Mouse (Mus musculus) spleen, adult 2 months (tissue): ENCODE results near the gene Cdk17. TPM values are rescaled to one million over a fixed set of nuclear protein-coding genes. Genes with fewer than 3 reads are reported as not detected.

ENCODE experiments used
- DNase-seq, 2 experiments: peaks; one replicate each; pipeline versions ENCODE4 v3.0.0 to v3.0.0-alpha.2; 2012 to 2021; ENCODE audit warnings: low spot score in 2 of 2, low read depth in 1 of 2
- H3K27ac ChIP-seq: fragments of 200-500 bp; 2 replicates; pipeline ENCODE4 v1.5.1; 2012; ENCODE audit warnings: low read length, inconsistent platforms; ENCODE audit not compliant: insufficient read depth
- H3K27me3 ChIP-seq: fragments of 200-500 bp; 2 replicates; pipeline ENCODE4 v1.6.1; 2012; ENCODE audit warnings: mild to moderate bottlenecking, moderate library complexity, low read length, inconsistent platforms; ENCODE audit not compliant: control insufficient read depth, insufficient read depth
- H3K36me3 ChIP-seq: fragments of 200-500 bp; 2 replicates; pipeline ENCODE4 v1.6.1; 2012; ENCODE audit warnings: mild to moderate bottlenecking, low read length, inconsistent platforms; ENCODE audit not compliant: control insufficient read depth, insufficient read depth
- H3K4me1 ChIP-seq: fragments of 200-500 bp; 2 replicates; pipeline ENCODE4 v1.6.1; 2011; ENCODE audit warnings: inconsistent platforms; ENCODE audit not compliant: control insufficient read depth, insufficient read depth, insufficient read length
- H3K4me3 ChIP-seq: fragments of 200-500 bp; 2 replicates; pipeline ENCODE4 v1.5.1; 2011; ENCODE audit warnings: mild to moderate bottlenecking, inconsistent platforms; ENCODE audit not compliant: insufficient read depth, insufficient read length; ENCODE audit errors: extremely low read depth
- CTCF ChIP-seq: fragments of 200-500 bp; IDR thresholded peaks from 2 replicates; pipeline ENCODE4 v1.5.1; 2011; ENCODE audit warnings: mild to moderate bottlenecking, inconsistent platforms; ENCODE audit not compliant: insufficient read depth, insufficient read length, insufficient replicate concordance; ENCODE audit errors: extremely low read depth
- POLR2A ChIP-seq: fragments of 200-500 bp; IDR thresholded peaks from 2 replicates; pipeline ENCODE4 v1.6.1; 2011; ENCODE audit warnings: low read depth, low read length, inconsistent platforms
- WGBS: fragments of 180-500 bp; shearing (Covaris S2); methylation state at CpG from one replicate; pipeline ENCODE4 v1.1.7; 2018; 5-methylcytosine and 5-hydroxymethylcytosine counted together
- polyA plus RNA-seq: library from polyadenylated mRNA; depleted of rRNA; stranded (reverse); fragments of >200 nt; gene quantifications from 2 replicates; pipeline ENCODE4 v1.2.3, GENCODE M21; 2012

Cdk17 gene
- polyA plus RNA-seq, 1 experiment: 27.3 TPM

GRCm38 (mm10) chr10:93288336-93288735 is 127.7 kb downstream of the Cdk17 start:
- Histone ChIP-seq H3K4me3 (no peak overlapping the region), H3K36me3 (peaks cover 9% of the 10 kb centered on the region), H3K27me3 (no peaks in the 10 kb centered on the region), H3K4me1 (no peaks in the 10 kb centered on the region), H3K27ac (no peak overlapping the region)
- DNase-seq: no peak
- TF ChIP-seq CTCF: no peak
- no peak for TF ChIP-seq POLR2A
- 63% methylated on average over 4 of the region's 4 CpGs for WGBS

- H3K36me3 ChIP-seq: peaks cover 5% of the 10 kb centered on the region
- H3K27ac ChIP-seq: no peak overlapping the region
- no peak overlapping the region for H3K4me3 ChIP-seq
- TF ChIP-seq POLR2A: no peak
- no peak for TF ChIP-seq CTCF
- whole genome bisulfite sequencing: 80% methylated on average over 6 of the region's 6 CpGs
- H3K4me1 ChIP-seq: no peaks in the 10 kb centered on the region
- DNase-seq: no peak
- H3K27me3 ChIP-seq: no peaks in the 10 kb centered on the region
Measured at GRCm38 (mm10) chr10:93289404-93289803, 128.7 kb downstream of the Cdk17 start.

- TF ChIP-seq CTCF: peak; percentile 36; the same call in 1 of the 2 replicates
- TF ChIP-seq POLR2A: no peak
- 85% methylated on average over 7 of the region's 7 CpGs for WGBS
- DNase-seq: no peak
Measured at GRCm38 (mm10) chr10:93291352-93291751, 130.7 kb downstream of the Cdk17 start.

GRCm38 (mm10) chr10:93291843-93292242 is 131.2 kb downstream of the Cdk17 start:
- no peaks in the 10 kb centered on the region for H3K36me3 ChIP-seq
- DNase-seq: peak in 1 of 2 experiments; percentile 70
- no peaks in the 10 kb centered on the region for H3K27me3 ChIP-seq
- TF ChIP-seq CTCF (peak; percentile 69; the same call in 1 of the 2 replicates), POLR2A (no peak)
- H3K27ac ChIP-seq: no peak overlapping the region
- no peak overlapping the region for H3K4me3 ChIP-seq
- WGBS: 38% methylated on average over 6 of the region's 6 CpGs
- peaks cover 8% of the 10 kb centered on the region; the same call in 1 of the 2 replicates for H3K4me1 ChIP-seq

More at GRCm38 (mm10) chr10:93291352-93291751, 130.7 kb downstream of the Cdk17 start:
- no peaks in the 10 kb centered on the region for H3K27me3 ChIP-seq
- no peak overlapping the region for H3K27ac ChIP-seq
- H3K36me3 ChIP-seq: no peaks in the 10 kb centered on the region
- H3K4me3 ChIP-seq: no peak overlapping the region
- peaks cover 7% of the 10 kb centered on the region; the same call in 1 of the 2 replicates for H3K4me1 ChIP-seq

- TF ChIP-seq POLR2A: no peak
- Histone ChIP-seq H3K4me1 (peaks cover 12% of the 10 kb centered on the region; the same call in 1 of the 2 replicates), H3K27me3 (no peaks in the 10 kb centered on the region), H3K4me3 (no peak overlapping the region), H3K36me3 (peaks cover 2% of the 10 kb centered on the region; the same call in 1 of the 2 replicates), H3K27ac (no peak overlapping the region)
- DNase-seq: no peak
- 54% methylated on average over 7 of the region's 7 CpGs for WGBS
Measured at GRCm38 (mm10) chr10:93293621-93294020, 132.9 kb downstream of the Cdk17 start.

- no peak for TF ChIP-seq CTCF
- Histone ChIP-seq H3K36me3 (peaks cover 2% of the 10 kb centered on the region; the same call in 1 of the 2 replicates), H3K27ac (no peak overlapping the region), H3K4me3 (no peak overlapping the region), H3K4me1 (peaks cover 12% of the 10 kb centered on the region; the same call in 1 of the 2 replicates), H3K27me3 (no peaks in the 10 kb centered on the region)
- WGBS: 16% methylated on average over 20 of the region's 20 CpGs
- no peak for DNase-seq
Measured at GRCm38 (mm10) chr10:93294547-93295219, 134.0 kb downstream of the Cdk17 start.

- WGBS: 10% methylated on average over 5 of the region's 5 CpGs
- H3K27ac ChIP-seq: no peak overlapping the region
- no peak overlapping the region for H3K4me3 ChIP-seq
- H3K4me1 ChIP-seq: peaks cover 12% of the 10 kb centered on the region; the same call in 1 of the 2 replicates
- DNase-seq: no peak
- H3K27me3 ChIP-seq: no peaks in the 10 kb centered on the region
- peaks cover 2% of the 10 kb centered on the region; the same call in 1 of the 2 replicates for H3K36me3 ChIP-seq
- no peak for TF ChIP-seq CTCF
- no peak for TF ChIP-seq POLR2A
Measured at GRCm38 (mm10) chr10:93297774-93298173, 137.1 kb downstream of the Cdk17 start.
